Mouse (Mus musculus) G1E (cell line): Measurements from ENCODE around the gene Crybb2.

Experiments
- CTCF ChIP-seq: IDR thresholded peaks from 2 replicates; pipeline ENCODE4 v1.5.1; 2012; ENCODE audit warnings: low read depth, low read length, inconsistent platforms, mixed read lengths
- GATA1 ChIP-seq: IDR thresholded peaks from 2 replicates; pipeline ENCODE4 v1.6.1; 2012; ENCODE audit warnings: borderline replicate concordance, low read length, inconsistent platforms, mixed read lengths
- POLR2AphosphoS5 ChIP-seq: IDR thresholded peaks from 2 replicates; pipeline ENCODE4 v1.6.1; 2012; ENCODE audit warnings: low read depth, low read length, inconsistent platforms; ENCODE audit not compliant: insufficient replicate concordance
- TAL1 ChIP-seq: conservative IDR thresholded peaks from 2 replicates; pipeline ENCODE4 v1.6.1; 2012; ENCODE audit warnings: low read depth, low read length, inconsistent platforms, mixed read lengths

- TF ChIP-seq GATA1 (no peak), CTCF (no peak), POLR2AphosphoS5 (no peak), TAL1 (no peak)
Observed at GRCm38 (mm10) chr5:113081020-113081419, 11.1 kb upstream of the Crybb2 start.
